Mouse (Mus musculus) CH12.LX (cell line): Measurements from ENCODE around the gene Gm8122.
"Not testable (repeated sequence)": the region's sequence is repeated elsewhere in the genome, so short reads cannot be mapped to it uniquely, and the experiment has no call there.

Experiments
- CHD1 ChIP-seq: IDR thresholded peaks from 2 replicates; pipeline ENCODE4 v1.6.1; 2012; ENCODE audit warnings: low read depth, low read length, improper control_type of control experiment, inconsistent platforms
- CTCF ChIP-seq, 2 experiments: IDR thresholded peaks in 1 of 2; conservative IDR thresholded peaks in 1 of 2; 2 replicates each; pipeline ENCODE4 v1.5.1; 2011 to 2012; ENCODE audit warnings: low read depth in 2 of 2, low read length in 2 of 2, improper control_type of control experiment in 1 of 2, inconsistent platforms in 1 of 2, mild to moderate bottlenecking in 1 of 2, moderate library complexity in 1 of 2
- E2F4 ChIP-seq: IDR thresholded peaks from 2 replicates; pipeline ENCODE4 v1.6.1; 2011; ENCODE audit warnings: low read depth, low read length, improper control_type of control experiment; ENCODE audit not compliant: insufficient replicate concordance
- EP300 ChIP-seq: IDR thresholded peaks from 2 replicates; pipeline ENCODE4 v1.6.1; 2011; ENCODE audit warnings: low read length, improper control_type of control experiment
- KAT2A ChIP-seq: IDR thresholded peaks from 2 replicates; pipeline ENCODE4 v1.6.1; 2012; ENCODE audit warnings: low read length, improper control_type of control experiment, inconsistent platforms; ENCODE audit not compliant: insufficient replicate concordance
- NRF1 ChIP-seq: IDR thresholded peaks from 2 replicates; pipeline ENCODE4 v1.6.1; 2014; ENCODE audit warnings: low read depth, mild to moderate bottlenecking, inconsistent platforms, low read length, improper control_type of control experiment, moderate library complexity
- POLR2A ChIP-seq: IDR thresholded peaks from 2 replicates; pipeline ENCODE4 v1.6.1; 2011; ENCODE audit warnings: low read depth, mild to moderate bottlenecking, improper control_type of control experiment, low read length
- TBP ChIP-seq: conservative IDR thresholded peaks from 2 replicates; pipeline ENCODE4 v1.6.1; 2011; ENCODE audit warnings: low read depth, low read length, improper control_type of control experiment
- USF1 ChIP-seq: IDR thresholded peaks from 2 replicates; pipeline ENCODE4 v1.6.1; 2014; ENCODE audit warnings: low read depth, mild to moderate bottlenecking, inconsistent platforms, low read length, improper control_type of control experiment
- USF2 ChIP-seq: conservative IDR thresholded peaks from 2 replicates; pipeline ENCODE4 v1.6.1; 2011; ENCODE audit warnings: low read depth, low read length, improper control_type of control experiment

DNA sequence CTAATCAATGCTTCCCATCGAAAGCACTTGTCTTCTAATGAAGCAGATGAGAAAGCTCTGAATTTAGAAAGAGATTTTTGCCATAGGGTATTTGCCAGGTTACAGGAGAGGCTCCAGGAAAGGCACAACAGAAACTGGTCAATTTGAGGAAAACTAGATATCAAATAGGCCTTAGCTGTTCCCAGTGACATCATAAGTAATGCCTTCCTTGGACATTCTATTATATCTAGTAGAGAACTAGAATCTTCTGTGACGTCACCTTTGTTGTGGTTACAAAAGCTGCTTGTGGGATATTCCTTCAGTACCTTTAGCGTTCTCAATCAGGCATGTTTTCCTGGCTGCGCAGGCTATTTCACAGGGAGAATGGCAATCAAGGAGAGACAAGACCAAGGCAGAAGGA lies 23.2 kb upstream of the Gm8122 start, which contains the start of gene Gm8126:
- TF ChIP-seq CTCF (conservative IDR thresholded peaks at IDR 0.05 in 1 of 2, IDR thresholded peaks at IDR 0.05 in 1 of 2; ENCODE audit: low read depth in 2 of 2, low read length in 2 of 2); EP300; USF1; POLR2A; NRF1; CHD1; E2F4; USF2; TBP; KAT2A: not testable (repeated sequence)
